Mouse (Mus musculus) left cerebral cortex, postnatal 14 days (tissue): ENCODE measurements at regions not wholly inside any gene's neighbourhood (a gene's known extent, or its start where the extent isn't known, plus 50 kb on each side); places are given as distances from the start of the nearest gene placed in this dataset.
A peak's percentile ranks its signal among the peaks of the same experiment; 100 is the strongest.

Experiments used
- DNase-seq, 2 experiments: peaks; one replicate each; pipeline ENCODE4 v3.0.0; 2021 to 2022; ENCODE audit warnings: low spot score in 2 of 2, mixed read lengths in 1 of 2
- intact Hi-C: fragments of 180-260 bp; cut with DNase I; formaldehyde crosslinking; loops from one replicate; pipeline ENCODE4 v1.15.1; 2025

DNA sequence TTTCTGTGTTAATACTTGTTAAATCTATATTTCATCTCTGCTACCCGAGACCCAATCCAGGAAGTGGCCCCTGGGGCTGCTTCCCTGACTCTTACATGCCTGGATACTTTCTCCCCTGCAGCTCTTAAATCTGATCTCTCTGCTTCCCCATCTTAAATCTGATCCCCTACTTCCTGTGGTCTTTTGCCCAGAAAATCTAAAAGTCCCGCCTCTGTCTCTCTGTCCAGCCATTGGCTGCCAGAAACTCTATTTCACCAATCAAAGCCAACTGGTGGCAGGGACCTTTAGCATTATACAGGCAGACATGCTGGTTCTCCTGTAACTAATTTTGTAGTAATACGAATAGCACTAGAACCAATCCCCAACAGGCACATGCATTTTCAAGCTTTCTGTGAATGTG is 59.0 kb upstream of the Ccdc91 start:
- intact Hi-C loops = no loop called here
- no peak for DNase-seq

DNA sequence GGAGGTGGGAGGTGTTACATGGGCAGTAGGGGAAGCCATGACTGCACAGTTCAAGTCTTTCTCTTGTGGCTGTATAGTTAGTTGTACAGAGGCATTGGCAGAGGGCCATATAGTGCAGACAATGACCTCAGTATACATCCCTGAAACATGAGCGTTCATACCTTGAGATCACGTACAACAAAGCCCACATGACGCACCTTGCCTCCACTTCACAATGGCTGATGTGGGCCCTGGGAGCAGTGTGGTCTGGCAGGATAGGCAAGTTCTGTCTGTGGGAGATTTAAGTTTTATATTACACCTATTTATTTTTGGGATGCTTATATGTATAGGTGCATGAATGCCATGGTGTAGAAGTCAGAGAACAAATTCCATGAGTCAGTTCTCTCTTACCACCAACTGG is 61.9 kb upstream of the Ccdc91 start:
- DNase-seq = no peak
- intact Hi-C loops = no loop called here

- intact Hi-C loops = no loop called here
- DNase-seq = no peak
Observed at GRCm38 (mm10) chr6:147397984-147398383, 77.6 kb upstream of the Ccdc91 start.

DNA sequence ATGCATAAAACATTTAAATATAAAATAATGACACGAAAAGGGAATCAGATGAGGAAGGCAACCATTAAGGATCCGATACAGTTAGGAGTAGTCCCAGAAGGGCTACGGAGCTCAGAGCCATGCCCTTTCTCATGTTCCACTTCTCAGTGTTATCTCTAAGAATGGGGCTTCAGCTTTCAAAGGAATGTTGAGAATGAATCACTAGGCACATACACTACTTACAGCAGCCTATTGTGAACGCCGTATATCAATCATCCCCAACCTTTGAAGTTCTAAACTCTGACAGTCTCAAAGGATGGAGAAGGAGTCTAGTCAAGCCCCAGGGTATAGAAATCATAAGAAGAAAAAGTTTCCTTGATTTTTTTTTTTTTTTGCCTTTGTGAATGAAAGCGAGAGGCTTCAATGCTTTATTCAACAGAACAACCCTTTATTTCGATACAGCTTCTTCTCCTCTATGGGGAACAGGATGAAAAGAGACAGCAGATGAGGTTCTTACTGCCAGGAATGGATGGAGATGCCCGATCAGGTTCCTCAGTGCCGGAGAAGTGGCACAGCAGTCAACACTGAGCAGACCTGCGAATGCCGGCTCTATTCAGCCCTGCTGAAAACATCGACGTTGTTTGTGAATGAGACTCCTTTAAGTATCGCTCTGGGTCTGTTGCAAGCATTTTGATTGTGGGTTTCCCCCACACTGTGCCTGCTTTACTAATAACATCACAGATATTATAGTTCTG is 84.0 kb upstream of the Ccdc91 start:
- intact Hi-C loops = no loop called here
- no peak for DNase-seq

DNA sequence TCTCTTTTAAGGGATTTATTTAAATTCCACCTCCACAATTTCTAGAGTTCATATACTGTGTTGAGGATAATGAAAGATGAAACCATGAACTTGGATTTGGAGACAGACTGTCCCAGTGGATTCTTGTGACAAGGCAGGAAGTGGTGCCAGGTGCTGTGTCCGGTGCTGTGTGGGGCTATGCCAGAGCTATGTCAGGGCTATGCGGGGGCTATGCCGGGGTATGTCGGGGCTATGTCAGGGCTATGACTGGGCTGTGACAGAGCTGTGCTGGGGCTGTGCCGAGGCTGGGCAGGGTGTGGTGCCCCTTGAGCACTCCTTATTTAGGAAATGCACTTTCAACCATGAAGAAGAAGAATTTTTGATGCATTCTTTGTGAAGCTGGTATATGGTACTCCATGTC is 85.1 kb upstream of the Ccdc91 start:
- intact Hi-C loops = no loop called here
- no peak for DNase-seq

GRCm38 (mm10) chr6:147388727-147389126 is 86.9 kb upstream of the Ccdc91 start:
- no peak for DNase-seq
- intact Hi-C loops = loop anchor here (5.0 kb wide), 1 partner anchor 204 kb away; no protein-coding TSS in a partner anchor

DNA sequence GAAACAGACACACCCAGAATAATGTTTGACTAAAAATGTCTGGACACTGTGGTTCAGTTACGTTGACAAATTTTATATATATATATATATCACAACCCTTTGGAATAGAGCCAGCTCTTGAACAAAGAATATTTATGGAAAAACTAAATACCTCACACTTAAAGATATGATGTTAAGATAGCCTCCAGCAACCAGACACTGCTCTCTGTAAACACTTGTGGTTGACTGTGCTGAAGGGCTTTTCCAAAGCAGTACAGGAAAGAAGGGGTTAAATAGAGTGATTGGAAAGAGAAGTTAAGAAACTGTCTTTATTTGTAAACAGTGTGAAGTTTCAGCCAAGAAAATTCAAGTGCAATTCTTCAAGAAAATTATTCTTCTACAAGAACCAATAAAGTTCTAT is 90.0 kb upstream of the Ccdc91 start:
- intact Hi-C loops = loop anchor here (5.0 kb wide), 1 partner anchor 207 kb away; no protein-coding TSS in a partner anchor
- DNase-seq = no peak

DNA sequence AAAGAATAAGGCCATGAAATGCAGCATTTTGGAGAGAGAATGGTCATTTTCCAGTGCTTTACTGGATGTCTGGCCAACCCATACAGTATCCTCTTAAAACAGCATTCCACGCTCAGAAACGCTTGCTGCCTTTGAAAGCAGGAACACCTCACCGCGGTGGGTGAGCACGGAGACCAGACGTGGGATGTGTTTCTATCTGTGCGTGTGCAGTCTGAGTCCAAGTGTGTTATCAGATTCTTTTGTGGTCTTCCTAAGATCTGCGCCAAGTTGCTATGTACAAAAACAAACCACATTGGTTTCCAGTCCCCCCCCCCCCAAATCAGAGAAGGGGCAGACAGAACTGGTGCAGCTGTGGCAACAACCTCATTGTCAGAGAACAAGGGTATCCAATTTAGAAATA is 95.1 kb upstream of the Ccdc91 start:
- intact Hi-C loops = no loop called here
- DNase-seq = no peak

GRCm38 (mm10) chr6:147377679-147378078 is 97.9 kb upstream of the Ccdc91 start:
- intact Hi-C loops = no loop called here
- no peak for DNase-seq

- intact Hi-C loops = no loop called here
- DNase-seq = peak; percentile 10 to 36
Observed at GRCm38 (mm10) chr6:147371737-147372136, 103.9 kb upstream of the Ccdc91 start.

- intact Hi-C loops = no loop called here
- DNase-seq = no peak
Observed at GRCm38 (mm10) chr6:147371336-147371735, 104.3 kb upstream of the Ccdc91 start.

GRCm38 (mm10) chr6:147362842-147363241 is 98.9 kb upstream of the Pthlh start:
- intact Hi-C loops = no loop called here
- no peak for DNase-seq

DNA sequence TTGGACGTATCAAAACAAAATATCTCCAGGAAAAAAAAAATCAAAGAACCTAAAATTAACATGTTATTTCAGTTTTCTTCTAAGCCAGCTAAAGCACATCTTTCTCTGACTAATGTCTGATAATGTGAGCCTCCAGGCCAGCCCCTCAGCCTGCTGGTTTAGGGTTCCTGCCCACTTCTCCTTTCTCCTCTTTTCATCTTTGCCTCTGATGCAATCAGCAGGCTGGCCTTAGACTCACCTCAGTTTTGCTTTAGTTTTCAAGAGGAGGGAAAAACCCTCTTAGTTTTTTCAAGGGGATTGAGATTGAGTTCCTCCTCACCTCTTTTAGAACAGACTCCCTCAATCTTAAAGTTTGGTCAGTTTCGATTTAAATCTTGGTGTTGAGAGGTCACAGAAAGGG is 93.0 kb upstream of the Pthlh start:
- intact Hi-C loops = no loop called here
- no peak for DNase-seq

DNA sequence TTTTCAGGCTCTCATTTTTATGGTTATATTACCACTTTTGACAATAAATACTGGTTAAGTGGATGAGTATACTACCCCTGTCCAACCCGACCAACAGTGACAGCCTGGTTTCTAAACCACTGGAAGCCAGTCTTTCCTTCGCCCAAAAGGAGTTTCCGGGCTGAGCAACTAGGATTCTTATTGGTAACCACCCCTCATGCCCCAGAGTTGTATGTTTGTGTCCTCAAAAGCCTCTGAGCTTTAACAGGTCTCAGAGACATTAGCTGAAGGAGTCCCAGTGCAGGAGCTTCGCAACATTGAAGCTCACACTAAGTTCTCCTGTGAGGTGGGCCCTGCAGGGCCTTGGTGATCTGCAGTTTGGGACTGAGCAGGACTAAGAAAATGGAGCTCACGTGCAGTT is 92.6 kb upstream of the Pthlh start:
- intact Hi-C loops = no loop called here
- no peak for DNase-seq

- intact Hi-C loops = no loop called here
- no peak for DNase-seq
Observed at GRCm38 (mm10) chr6:147349566-147350237, 85.7 kb upstream of the Pthlh start.

- peak in 1 of 2 experiments; percentile 53 for DNase-seq
- intact Hi-C loops = no loop called here
Observed at GRCm38 (mm10) chr6:147348621-147349020, 84.6 kb upstream of the Pthlh start.

DNA sequence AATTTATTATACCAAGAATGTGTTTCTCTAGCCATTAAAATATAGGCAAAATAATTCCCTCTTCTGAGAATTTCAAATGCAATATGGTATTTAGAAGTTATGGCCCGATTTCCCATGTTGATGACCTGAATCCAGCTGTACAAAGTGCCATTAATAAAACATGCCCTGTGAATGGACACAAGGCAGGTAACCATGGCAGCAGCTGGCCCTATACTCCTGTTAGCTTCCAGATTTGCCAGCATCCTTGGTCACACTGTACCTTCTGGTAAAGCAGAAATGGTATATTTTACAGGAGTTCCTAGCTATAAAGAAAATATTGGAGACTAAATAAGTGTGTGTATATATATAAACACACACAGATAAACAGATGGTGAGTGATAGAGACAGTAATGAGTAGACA is 77.1 kb upstream of the Pthlh start:
- no peak for DNase-seq
- intact Hi-C loops = no loop called here

- intact Hi-C loops = no loop called here
- DNase-seq = peak; percentile 11 to 14
Observed at GRCm38 (mm10) chr6:147332976-147333375, 69.0 kb upstream of the Pthlh start.

GRCm38 (mm10) chr6:147329201-147329600 is 65.2 kb upstream of the Pthlh start:
- DNase-seq = peak; percentile 56 to 70
- intact Hi-C loops = no loop called here

DNA sequence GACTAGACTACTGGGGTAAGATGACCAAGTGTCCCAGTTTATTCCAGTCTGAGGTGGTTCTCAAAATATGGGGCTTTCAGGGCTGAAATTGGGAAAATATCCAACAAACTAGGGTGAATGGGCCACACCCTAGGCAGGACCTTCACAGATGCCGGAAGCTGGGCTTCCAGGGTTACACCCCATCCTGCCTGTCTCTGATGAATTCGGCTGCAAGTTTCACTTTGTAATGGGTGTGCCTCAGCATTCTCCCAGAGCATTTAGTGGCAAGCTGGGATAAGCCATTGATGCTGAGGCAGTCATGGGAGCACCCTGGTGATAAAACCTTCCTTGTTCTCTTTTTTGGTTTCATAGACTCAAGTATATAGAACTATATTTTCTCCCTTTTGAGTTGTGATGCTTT is 60.4 kb upstream of the Pthlh start:
- intact Hi-C loops = no loop called here
- no peak for DNase-seq

DNA sequence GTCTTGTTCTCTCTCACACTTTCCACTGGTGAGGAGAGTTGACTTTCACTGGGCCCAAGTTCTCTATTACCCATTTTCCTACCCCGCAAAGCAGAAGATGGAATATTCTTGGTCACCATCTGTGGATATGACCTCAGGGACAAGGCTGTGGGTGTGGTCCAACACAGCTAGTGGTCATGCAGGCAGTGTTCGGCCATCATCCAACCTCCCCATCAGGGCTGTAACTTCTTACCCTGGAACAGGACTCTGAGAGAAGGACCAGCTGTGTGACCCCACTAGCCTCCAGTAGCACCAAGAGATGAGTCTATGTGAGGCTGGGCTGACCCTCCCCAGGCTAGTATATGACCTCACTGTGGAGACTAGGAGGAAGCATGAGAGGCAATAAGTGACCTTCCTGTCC is 54.1 kb upstream of the Pthlh start:
- DNase-seq = no peak
- intact Hi-C loops = no loop called here
